Mouse (Mus musculus) stomach, postnatal 0 days (tissue): Measurements from ENCODE around the gene Zbtb43. TPM values are rescaled to one million over a fixed set of nuclear protein-coding genes. Genes with fewer than 3 reads are reported as not detected.

Source experiments
- ATAC-seq: fragments of 200-750 bp; cut with Nextera tagmentation; 2 replicates; pipeline ENCODE4 v1.8.0; 2017; ENCODE audit not compliant: low FRiP score, low TSS enrichment
- DNase-seq: peaks from one replicate; pipeline ENCODE4 v3.0.0-alpha.2; 2016; ENCODE audit warnings: low spot score
- H3K27ac ChIP-seq: fragments of 300-500 bp; sonication (generic); replicated peaks from 2 replicates; pipeline ENCODE4 v1.5.1; 2014; ENCODE audit warnings: mild to moderate bottlenecking, control low read depth
- H3K27me3 ChIP-seq: fragments of 300-500 bp; sonication (generic); 2 replicates; pipeline ENCODE4 v1.6.1; 2014; ENCODE audit warnings: low read length; ENCODE audit not compliant: control insufficient read depth, insufficient read depth
- H3K36me3 ChIP-seq: fragments of 300-500 bp; sonication (generic); 2 replicates; pipeline ENCODE4 v1.6.1; 2014; ENCODE audit warnings: low read length, mixed read lengths; ENCODE audit not compliant: control insufficient read depth, insufficient read depth
- H3K4me1 ChIP-seq: fragments of 300-500 bp; sonication (generic); replicated peaks from 2 replicates; pipeline ENCODE4 v1.6.1; 2014; ENCODE audit warnings: antibody characterized with exemption; ENCODE audit not compliant: control insufficient read depth, insufficient read depth
- H3K4me2 ChIP-seq: fragments of 300-500 bp; sonication (generic); replicated peaks from 2 replicates; pipeline ENCODE4 v1.6.1; 2014; ENCODE audit warnings: low read depth, mild to moderate bottlenecking, control low read depth, moderate library complexity
- H3K4me3 ChIP-seq: fragments of 300-500 bp; sonication (generic); 2 replicates; pipeline ENCODE4 v1.5.1; 2014; ENCODE audit warnings: low read depth, low read length, control low read depth
- H3K9ac ChIP-seq: fragments of 300-500 bp; sonication (generic); 2 replicates; pipeline ENCODE4 v1.6.1; 2014; ENCODE audit warnings: mild to moderate bottlenecking, low read length, control low read depth, mixed read lengths
- H3K9me3 ChIP-seq: fragments of 300-500 bp; sonication (generic); 2 replicates; pipeline ENCODE4 v1.6.1; 2016; ENCODE audit warnings: low read length; ENCODE audit not compliant: control insufficient read depth
- CTCF ChIP-seq: IDR thresholded peaks from 2 replicates; pipeline ENCODE4 v1.5.1; 2016; ENCODE audit warnings: antibody characterized with exemption, low read depth, mild to moderate bottlenecking, moderate library complexity
- EP300 ChIP-seq: optimal IDR thresholded peaks from 2 replicates; pipeline ENCODE3; 2016; ENCODE audit warnings: antibody characterized with exemption
- WGBS: fragments of 180-500 bp; shearing (Covaris S2); extraction: QIAGEN DNeasy Blood & Tissue Kit; methylation state at CpG from one replicate; pipeline ENCODE4 v1.1.7; 2014; 5-methylcytosine and 5-hydroxymethylcytosine counted together
- polyA plus RNA-seq: library from polyadenylated mRNA; unstranded; fragments of >200 nt; fragmentation: Nextera tagmentation; extraction: Ambion mirVana; gene quantifications from 2 replicates; pipeline ENCODE4 v1.2.1, GENCODE M21; 2015

Zbtb43 gene
- polyA plus RNA-seq, 1 experiment from 2014 or later, result 12.9 TPM

DNA sequence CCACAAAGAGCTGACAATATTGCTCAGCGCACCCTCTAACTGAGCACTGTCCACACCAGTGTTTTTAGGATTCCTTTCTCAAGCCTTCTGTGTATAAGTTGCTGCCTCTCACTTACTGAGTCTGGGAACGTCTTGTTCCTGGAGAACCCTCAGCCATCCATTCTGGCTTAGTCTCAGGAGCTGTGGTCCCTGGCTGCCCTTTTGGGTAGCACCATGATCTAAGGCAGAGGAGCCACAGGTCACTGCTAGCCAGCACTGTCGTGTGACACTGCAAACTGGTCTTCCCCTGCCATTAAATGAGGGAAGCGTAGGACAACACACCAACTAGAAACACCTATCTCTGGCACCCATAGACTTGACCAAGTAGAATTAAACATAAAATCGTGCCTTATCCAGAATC lies 15.6 kb downstream of the Zbtb43 start:
- no peak for TF ChIP-seq CTCF
- TF ChIP-seq EP300, result no peak
- ATAC-seq (no peak), DNase-seq (no peak)
- 87% methylated on average over 5 of the region's 5 CpGs for WGBS
- H3K9ac ChIP-seq, result no peak overlapping the region
- H3K27me3 ChIP-seq, result no peaks in the 10 kb centered on the region
- H3K27ac ChIP-seq, result 0 out of 2 replicates have a peak overlapping the region, but pooled peaks have one; percentile 8
- H3K4me1 ChIP-seq, result no peaks in the 10 kb centered on the region
- no peaks in the 10 kb centered on the region for H3K9me3 ChIP-seq
- H3K36me3 ChIP-seq, result peaks cover 29% of the 10 kb centered on the region
- H3K4me2 ChIP-seq, result no peak overlapping the region
- no peak overlapping the region for H3K4me3 ChIP-seq

DNA sequence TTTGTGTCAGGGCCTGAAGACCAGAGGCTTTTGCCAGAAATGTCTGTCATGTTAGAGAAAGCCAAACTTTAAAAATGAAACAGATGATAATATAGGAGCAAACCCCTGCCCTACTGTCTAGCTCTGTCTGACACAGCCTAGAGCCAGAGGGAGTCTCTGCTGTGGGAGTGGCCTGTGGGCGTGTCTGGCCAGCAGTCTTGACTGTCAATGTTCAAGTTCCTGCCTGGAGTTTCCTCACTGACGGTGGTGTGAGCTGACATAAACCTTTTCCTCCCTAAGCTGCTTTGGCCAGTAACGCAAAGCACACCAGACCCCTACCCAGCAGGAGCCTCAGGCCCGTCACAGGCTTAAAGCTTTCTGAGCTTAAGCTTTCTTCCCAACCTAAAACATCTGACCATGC lies 16.2 kb downstream of the Zbtb43 start:
- no peaks in the 10 kb centered on the region for H3K9me3 ChIP-seq
- no peaks in the 10 kb centered on the region for H3K27me3 ChIP-seq
- H3K9ac ChIP-seq, result 0 out of 2 replicates have a peak overlapping the region, but pooled peaks have one; percentile 13
- 29% methylated on average over 4 of the region's 4 CpGs for WGBS
- H3K4me3 ChIP-seq, result no peak overlapping the region
- 0 out of 2 replicates have a peak, but pooled peaks have one; percentile 59 for ATAC-seq
- H3K27ac ChIP-seq, result no peak overlapping the region
- no peak for TF ChIP-seq CTCF
- TF ChIP-seq EP300, result no peak
- peaks cover 29% of the 10 kb centered on the region for H3K36me3 ChIP-seq
- H3K4me2 ChIP-seq, result no peak overlapping the region
- H3K4me1 ChIP-seq, result no peaks in the 10 kb centered on the region
- DNase-seq, result peak; percentile 59

DNA sequence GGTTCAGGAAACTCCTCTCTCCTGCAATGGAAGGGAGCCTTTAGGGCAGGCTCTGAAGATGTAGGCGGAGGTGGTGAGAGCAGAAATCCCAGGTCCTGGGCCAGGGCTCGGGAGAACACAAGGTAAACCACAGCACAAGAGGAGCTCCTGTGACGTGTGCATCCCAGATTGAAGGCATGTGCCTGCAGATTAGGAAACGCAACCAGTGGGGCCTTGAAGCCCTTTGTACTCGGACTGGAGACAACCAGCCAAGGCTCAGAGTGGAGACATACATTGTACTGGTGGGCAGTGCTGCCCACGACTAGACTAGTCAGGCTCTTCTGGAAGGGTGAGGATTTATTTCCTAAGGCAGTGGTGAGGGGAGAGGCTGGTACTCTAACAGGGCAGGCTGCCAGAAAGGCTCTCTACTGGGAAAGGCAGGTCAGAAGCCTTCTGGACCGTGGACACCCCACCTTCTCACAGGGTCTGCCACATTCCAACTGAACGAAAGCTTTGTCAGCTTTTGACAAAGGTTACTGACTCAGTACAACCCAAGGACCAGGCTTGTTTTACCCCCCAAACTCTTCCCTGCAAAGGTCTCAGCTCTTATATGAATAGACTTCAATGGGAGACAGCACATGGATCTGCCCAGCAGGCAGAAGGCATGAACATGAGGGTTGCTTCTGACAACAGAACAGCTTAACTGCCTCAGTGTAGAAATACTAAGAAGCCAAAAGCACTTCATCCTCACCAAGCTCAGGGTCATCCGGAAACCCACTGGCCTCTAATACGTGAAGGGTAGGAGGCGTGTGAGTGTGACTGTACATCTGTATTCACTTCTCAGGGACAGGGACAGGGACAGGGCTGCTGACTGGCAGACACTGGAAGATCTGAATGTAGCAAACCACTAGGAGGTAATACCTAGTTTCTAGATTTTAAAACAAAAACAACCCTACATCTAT lies 17.1 kb downstream of the Zbtb43 start:
- no peak for DNase-seq
- Histone ChIP-seq H3K4me2 (no peak overlapping the region), H3K36me3 (peaks cover 29% of the 10 kb centered on the region), H3K27me3 (no peaks in the 10 kb centered on the region), H3K4me1 (no peaks in the 10 kb centered on the region), H3K27ac (no peak overlapping the region), H3K9ac (no peak overlapping the region), H3K4me3 (no peak overlapping the region), H3K9me3 (no peaks in the 10 kb centered on the region)
- ATAC-seq, result no peak
- TF ChIP-seq EP300 (no peak), CTCF (no peak)
- 77% methylated on average over 11 of the region's 11 CpGs for WGBS

DNA sequence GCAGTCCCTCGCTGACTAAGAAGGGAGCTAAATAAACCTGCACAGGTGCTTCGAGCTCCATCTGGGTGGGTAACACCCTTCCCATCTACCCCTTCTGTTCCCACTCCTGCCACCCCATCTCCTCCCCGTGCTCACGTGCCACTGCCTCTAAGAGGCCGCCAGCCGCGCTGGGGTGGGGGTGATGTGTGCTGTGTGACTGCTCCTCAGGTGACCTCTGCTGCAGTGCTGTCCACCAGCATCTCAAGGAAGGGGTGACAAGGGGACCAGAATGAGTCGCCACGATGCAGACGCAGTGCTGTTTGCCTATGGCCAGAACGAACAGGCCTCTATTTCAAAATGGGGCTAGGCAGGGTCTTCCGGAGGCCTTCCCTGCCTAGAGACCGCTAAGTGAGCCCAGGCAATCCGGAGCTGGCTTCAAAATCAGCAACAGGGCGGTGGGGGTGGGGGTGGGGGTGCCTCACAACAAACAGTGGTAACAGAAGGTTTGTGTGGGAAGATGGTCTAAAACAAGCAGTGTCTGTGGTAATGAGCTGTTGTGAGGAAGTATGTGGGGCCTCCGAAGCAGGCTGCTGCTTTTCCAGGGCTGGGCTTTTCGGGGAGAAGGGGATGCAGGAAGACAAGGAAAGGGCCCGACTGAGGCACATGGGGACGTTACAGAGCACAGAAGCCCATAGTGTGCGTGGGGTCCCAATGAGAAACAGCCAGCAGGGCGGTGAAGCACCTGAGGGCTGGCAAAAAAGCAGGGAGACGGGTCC lies 19.1 kb downstream of the Zbtb43 start:
- DNase-seq (no peak), ATAC-seq (no peak)
- no peak for TF ChIP-seq CTCF
- no peak for TF ChIP-seq EP300
- Histone ChIP-seq H3K36me3 (peaks cover 24% of the 10 kb centered on the region), H3K4me3 (no peak overlapping the region), H3K27ac (no peak overlapping the region), H3K9ac (no peak overlapping the region), H3K4me2 (no peak overlapping the region), H3K9me3 (no peaks in the 10 kb centered on the region), H3K27me3 (no peaks in the 10 kb centered on the region), H3K4me1 (no peaks in the 10 kb centered on the region)
- WGBS, result 88% methylated on average over 22 of the region's 22 CpGs

DNA sequence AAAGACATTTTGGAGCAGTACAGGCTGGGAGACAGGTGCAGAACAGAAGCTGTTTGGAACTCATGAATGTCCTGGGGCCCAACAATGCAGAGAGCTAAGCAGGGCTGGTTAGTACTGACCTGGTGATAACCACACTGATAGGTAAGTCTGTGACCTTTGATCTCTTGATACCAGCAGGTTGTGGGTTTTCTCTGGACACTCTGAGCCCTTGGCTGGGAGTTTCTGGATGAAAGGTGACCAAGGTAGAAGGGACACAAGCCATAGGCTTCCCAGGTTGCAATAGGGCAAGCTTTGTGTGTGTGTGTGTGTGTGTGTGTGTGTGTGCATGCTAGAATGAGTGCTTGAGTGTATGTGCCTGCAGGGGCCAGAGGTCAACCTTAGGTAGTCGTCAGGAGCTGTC lies 21.6 kb downstream of the Zbtb43 start:
- H3K4me1 ChIP-seq, result 0 out of 2 replicates have a peak, but pooled peaks cover 2% of the 10 kb centered on the region
- WGBS, result 37% methylated on average over 1 of the region's 1 CpGs
- no peak for ATAC-seq
- no peak overlapping the region for H3K4me2 ChIP-seq
- H3K36me3 ChIP-seq, result peaks cover 10% of the 10 kb centered on the region
- no peaks in the 10 kb centered on the region for H3K27me3 ChIP-seq
- H3K27ac ChIP-seq, result no peak overlapping the region
- H3K4me3 ChIP-seq, result no peak overlapping the region
- DNase-seq, result no peak
- no peak overlapping the region for H3K9ac ChIP-seq
- H3K9me3 ChIP-seq, result no peaks in the 10 kb centered on the region
- TF ChIP-seq CTCF, result no peak
- TF ChIP-seq EP300, result no peak
